Mouse (Mus musculus): ENCODE measurements at regions not wholly inside any gene's neighbourhood (a gene's known extent, or its start where the extent isn't known, plus 50 kb on each side); places are given as distances from the start of the nearest gene placed in this dataset.

DNA sequence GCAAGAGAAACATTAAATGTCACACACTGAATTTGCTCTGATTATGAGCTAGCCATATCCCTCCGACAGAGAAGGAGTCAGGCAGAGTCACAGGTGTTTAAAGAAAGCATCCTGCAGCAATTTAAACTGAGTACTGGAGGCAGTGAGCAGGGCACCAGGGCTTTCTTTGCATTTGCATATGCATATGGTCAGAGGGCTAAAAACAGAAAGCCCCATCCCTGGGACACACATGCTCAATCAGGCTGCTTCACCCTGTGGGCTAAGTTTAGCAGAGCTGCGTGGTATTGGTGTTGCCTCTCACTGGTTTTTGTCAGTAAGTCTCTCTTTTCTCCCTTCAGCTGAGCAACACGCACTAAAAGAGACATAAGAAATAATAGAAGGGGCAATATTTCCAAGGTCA, 289.9 kb upstream of the Rps6ka3 start:
- WGBS = 53% methylated on average over 3 of the region's 3 CpGs
- H3K4me3 ChIP-seq = no peak overlapping the region
- DNase-seq (ENCODE audit: low spot score) = no peak
- H3K9me3 ChIP-seq (replicated peaks) = no peaks in the 10 kb centered on the region
- H3K27ac ChIP-seq = no peak overlapping the region
- peaks cover 83% of the 10 kb centered on the region for H3K27me3 ChIP-seq (ENCODE audit: low read depth, poor library complexity, severe bottlenecking)
- H3K36me3 ChIP-seq = no peaks in the 10 kb centered on the region
- peaks cover 6% of the 10 kb centered on the region for H3K4me1 ChIP-seq

DNA sequence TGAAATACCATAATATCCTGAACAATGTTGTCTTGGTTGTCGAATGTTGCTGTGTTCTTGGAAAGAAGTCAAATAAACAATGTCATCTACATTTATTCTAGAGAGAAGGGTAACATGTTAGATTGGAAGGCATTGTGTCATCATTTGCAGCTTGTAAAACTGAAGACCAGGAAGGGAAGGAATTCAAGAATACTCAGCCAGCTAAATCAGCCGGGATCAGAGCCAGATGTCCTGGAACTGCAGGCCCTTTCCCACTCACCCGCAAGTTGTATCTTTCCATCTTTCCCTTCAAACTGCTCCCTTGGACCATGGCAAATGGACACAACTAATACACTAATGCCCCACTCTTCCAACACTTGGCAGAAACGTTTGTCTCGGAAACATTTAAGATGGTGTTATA, 288.7 kb upstream of the Rps6ka3 start:
- Histone ChIP-seq H3K36me3 (no peaks in the 10 kb centered on the region), H3K9me3 (replicated peaks) (no peaks in the 10 kb centered on the region), H3K4me3 (no peak overlapping the region), H3K27ac (no peak overlapping the region), H3K4me1 (peaks cover 6% of the 10 kb centered on the region), H3K27me3 (ENCODE audit: low read depth, poor library complexity, severe bottlenecking) (peaks cover 75% of the 10 kb centered on the region)
- DNase-seq (ENCODE audit: low spot score) = no peak
- WGBS = 54% methylated on average over 5 of the region's 5 CpGs

DNA sequence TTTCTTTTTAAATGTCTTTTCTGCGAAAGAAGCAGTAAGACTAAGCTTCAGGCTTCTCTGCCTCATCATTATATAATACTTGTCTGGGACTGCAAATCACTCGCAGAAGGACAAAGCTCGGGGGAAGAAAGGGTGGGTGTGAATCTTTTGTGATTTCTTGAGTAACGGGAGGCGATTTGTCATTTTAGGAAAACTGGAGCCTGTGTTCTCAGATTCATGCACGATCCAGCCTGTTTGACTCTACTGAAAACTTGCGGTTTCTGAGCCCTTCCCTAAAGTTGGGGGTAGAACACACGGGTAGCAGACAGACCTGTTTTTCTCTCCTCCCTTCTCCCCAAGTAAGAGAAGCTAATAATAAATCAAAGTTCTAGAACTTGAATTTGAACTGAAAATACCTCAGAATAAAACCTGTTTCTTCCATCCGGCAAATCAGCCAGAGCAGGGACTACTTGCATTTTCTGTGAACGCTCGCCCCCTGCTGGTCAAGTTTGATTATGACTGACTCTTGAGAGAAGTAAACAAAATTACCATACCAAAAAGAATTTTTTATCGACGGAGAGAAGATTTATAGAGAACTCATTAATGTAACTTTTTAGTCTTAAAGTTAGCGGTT, 288.2 kb upstream of the Rps6ka3 start:
- H3K27ac ChIP-seq = no peak overlapping the region
- H3K4me3 ChIP-seq = no peak overlapping the region
- H3K4me1 ChIP-seq = peaks cover 6% of the 10 kb centered on the region
- H3K36me3 ChIP-seq = no peaks in the 10 kb centered on the region
- H3K27me3 ChIP-seq (ENCODE audit: low read depth, poor library complexity, severe bottlenecking) = peaks cover 72% of the 10 kb centered on the region
- WGBS = 28% methylated on average over 14 of the region's 14 CpGs
- H3K9me3 ChIP-seq (replicated peaks) = no peaks in the 10 kb centered on the region
- peak; percentile 73 for DNase-seq (ENCODE audit: low spot score)

DNA sequence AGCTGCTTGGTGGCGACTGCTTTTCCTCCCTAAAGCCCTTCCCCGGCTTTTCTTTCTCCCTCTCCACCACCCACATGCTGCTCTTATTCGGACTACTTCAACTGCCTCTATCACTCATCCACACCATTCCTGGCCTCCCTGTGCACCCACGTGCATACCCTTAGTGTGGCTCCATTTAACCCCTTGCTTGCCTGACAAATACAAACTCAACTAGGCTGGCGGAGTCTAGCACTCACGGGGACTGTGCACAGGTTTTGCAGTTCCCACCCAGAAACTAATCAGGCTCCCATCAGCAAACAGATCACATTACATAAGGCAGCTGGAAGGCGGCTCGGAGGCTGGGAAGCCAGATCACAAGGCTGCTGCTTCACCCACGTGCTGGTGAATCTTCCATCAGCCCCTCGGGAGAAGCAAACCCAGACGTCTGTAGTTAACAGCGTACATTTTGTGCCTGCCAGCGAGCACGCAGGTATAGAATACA, 287.0 kb upstream of the Rps6ka3 start:
- no peaks in the 10 kb centered on the region for H3K9me3 ChIP-seq (replicated peaks)
- H3K36me3 ChIP-seq = no peaks in the 10 kb centered on the region
- no peak overlapping the region for H3K27ac ChIP-seq
- WGBS = 17% methylated on average over 14 of the region's 14 CpGs
- DNase-seq (ENCODE audit: low spot score) = peak; percentile 33
- H3K4me3 ChIP-seq = peak overlapping the region; percentile 27
- H3K27me3 ChIP-seq (ENCODE audit: low read depth, poor library complexity, severe bottlenecking) = peaks cover 65% of the 10 kb centered on the region
- peaks cover 6% of the 10 kb centered on the region for H3K4me1 ChIP-seq

DNA sequence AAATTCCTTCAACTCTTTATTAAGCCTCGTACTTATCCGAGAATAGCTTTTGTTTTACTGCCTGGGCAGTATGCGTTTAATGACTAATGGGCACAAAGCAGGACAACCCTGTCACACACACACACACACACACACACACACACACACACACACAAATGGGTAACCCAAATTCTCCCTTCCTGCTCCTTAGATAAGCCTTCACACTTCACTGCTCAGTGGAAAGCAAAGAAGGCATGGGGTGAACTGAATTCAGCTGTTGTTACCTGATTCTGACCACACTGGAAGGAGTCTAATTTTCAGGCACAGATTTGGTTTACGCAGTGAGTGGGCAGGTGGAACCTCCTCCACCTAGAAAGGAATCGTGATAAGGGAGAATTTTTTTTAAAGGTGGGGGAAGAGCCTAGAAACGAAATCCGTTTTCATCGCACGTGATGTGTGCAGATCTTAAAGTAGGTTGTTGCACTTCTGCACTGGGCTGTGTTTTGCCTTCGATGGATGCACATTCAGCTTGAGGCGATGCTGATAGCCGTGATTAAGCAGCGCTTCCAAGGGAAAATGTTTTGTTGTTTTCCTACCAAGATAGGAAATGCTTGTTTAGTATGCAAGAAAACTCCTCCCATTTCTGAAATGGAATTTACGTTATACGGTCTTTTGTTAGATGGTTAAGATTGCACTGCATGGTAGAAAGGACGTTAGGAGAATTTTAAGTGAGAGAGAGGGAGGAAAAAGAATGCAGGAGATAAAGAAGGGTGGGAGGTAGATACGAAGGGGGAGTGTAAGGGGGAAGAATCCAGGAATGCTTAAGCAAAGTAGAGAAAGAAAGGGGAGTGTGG, 286.2 kb upstream of the Rps6ka3 start:
- Histone ChIP-seq H3K27me3 (ENCODE audit: low read depth, poor library complexity, severe bottlenecking) (peaks cover 57% of the 10 kb centered on the region), H3K4me1 (peaks cover 6% of the 10 kb centered on the region), H3K27ac (no peak overlapping the region), H3K4me3 (peak overlapping the region; percentile 27; the same call in 1 of the 2 replicates), H3K9me3 (replicated peaks) (no peaks in the 10 kb centered on the region), H3K36me3 (no peaks in the 10 kb centered on the region)
- 41% methylated on average over 17 of the region's 17 CpGs for WGBS
- no peak for DNase-seq (ENCODE audit: low spot score)

DNA sequence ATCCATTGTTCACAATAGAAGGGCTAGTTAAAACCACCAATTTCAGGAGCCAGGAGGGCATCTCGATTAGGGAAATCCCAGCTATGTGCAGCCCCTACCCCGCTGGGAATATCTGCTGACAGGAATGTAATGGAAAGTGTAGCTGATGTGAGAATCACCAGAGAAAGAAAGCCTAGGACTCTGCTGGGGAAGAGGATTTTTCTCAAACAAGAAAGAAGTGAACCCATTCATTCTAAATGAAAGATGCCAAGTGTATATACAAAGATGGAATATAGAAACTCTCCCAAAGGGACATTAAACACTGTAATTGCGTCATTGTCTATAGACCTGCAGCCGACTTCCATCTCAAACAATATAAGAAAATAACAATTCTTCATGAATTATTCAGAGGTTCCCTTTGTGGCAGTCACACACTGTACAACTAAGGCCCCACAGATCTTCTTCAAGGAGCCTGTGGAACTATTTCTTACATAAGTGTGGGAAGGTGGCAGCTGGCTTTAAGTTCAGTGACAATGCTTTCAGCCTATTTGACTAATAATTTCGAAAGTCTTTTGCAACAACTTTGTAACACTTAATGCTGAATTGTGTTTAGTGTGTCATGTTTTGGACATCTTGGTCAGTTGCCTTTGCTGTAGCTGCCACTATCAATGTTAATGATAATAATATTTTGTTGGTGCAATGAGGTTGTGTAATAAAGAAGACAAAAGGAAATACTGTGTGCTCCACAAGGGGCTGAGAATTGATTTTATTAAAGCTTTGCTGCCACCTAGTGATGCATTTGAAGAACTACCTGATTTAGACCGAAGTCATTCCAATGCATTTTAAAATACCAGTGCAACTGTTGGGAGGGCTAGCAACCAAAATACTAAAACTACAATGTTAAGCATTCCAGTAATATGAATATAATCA, 285.4 kb upstream of the Rps6ka3 start:
- Histone ChIP-seq H3K36me3 (no peaks in the 10 kb centered on the region), H3K27ac (no peak overlapping the region), H3K27me3 (ENCODE audit: low read depth, poor library complexity, severe bottlenecking) (peaks cover 49% of the 10 kb centered on the region), H3K4me1 (peaks cover 6% of the 10 kb centered on the region), H3K4me3 (no peak overlapping the region), H3K9me3 (replicated peaks) (no peaks in the 10 kb centered on the region)
- 45% methylated on average over 6 of the region's 6 CpGs for WGBS
- no peak for DNase-seq (ENCODE audit: low spot score)

DNA sequence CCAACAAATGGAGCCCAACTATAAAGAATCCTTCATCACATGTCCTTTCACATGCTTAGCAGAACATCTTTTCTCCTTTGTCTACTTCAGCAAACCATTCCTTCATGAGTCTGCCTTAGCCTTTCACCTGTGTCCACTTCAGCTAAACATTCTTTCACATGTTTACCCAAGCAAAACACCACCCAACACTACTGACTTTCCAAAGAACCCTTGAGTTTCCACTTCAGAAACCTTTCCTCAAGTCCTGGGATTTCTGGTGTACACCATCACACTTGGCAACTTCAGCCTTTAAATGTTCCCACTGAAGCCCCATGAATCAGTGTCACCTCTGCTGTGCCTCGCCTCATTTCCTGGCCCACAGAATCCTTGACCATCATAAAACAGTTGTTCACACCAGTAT, 278.2 kb upstream of the Rps6ka3 start:
- Histone ChIP-seq H3K4me1 (no peaks in the 10 kb centered on the region), H3K27ac (no peak overlapping the region), H3K9me3 (replicated peaks) (no peaks in the 10 kb centered on the region), H3K27me3 (ENCODE audit: low read depth, poor library complexity, severe bottlenecking) (peaks cover 13% of the 10 kb centered on the region; the same call in 1 of the 2 replicates), H3K36me3 (no peaks in the 10 kb centered on the region), H3K4me3 (no peak overlapping the region)
- DNase-seq (ENCODE audit: low spot score) = no peak
- 72% methylated on average over 1 of the region's 1 CpGs for WGBS

DNA sequence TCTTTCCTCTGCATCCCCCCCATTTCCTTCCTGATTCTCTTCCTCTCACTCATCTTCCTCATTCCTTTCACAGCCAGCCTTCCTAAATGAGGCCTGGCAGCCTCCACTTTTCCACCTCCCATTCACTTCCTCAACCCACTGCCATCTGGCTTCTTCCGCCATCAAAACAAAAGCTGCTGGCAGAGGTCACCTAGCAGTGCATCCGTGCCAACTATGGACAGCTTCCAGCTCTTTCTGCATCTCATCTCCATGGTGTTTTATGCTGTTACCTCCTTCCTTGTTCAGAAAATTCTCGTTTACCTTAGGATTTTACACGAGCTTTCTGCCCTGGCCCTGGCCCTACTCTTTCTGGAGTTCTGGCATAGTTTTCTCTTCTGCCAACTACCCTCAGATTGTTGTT, 262.9 kb upstream of the Rps6ka3 start:
- no peaks in the 10 kb centered on the region for H3K9me3 ChIP-seq (replicated peaks)
- WGBS = 83% methylated on average over 4 of the region's 4 CpGs
- no peak overlapping the region for H3K27ac ChIP-seq

DNA sequence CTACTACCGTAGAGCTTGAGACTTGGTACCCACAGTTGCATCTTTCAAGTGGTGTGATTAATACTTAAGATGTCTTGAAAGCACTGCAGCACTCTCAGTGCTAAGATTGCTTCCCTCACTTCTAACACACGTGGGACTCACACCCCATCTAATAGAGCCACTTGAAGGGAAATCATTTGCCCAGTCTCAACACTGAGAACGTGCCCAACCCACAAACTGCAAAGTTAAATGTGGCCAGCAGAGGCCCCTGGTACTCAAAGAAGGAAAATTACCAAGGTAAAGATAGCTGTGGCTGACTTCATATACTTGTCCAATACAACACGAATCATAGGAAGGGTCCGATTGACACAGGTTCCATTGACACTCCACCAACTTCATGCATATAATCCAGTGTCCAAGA, 238.4 kb upstream of the Rps6ka3 start:
- H3K9me3 ChIP-seq (replicated peaks) = no peaks in the 10 kb centered on the region
- H3K27ac ChIP-seq = no peak overlapping the region
- peaks cover 36% of the 10 kb centered on the region for H3K27me3 ChIP-seq (ENCODE audit: low read depth, poor library complexity, severe bottlenecking)
- no peaks in the 10 kb centered on the region for H3K36me3 ChIP-seq
- no peak for DNase-seq (ENCODE audit: low spot score)
- 66% methylated on average over 5 of the region's 5 CpGs for WGBS
- H3K4me3 ChIP-seq = no peak overlapping the region
- H3K4me1 ChIP-seq = no peaks in the 10 kb centered on the region

More for the DNA sequence above, 262.9 kb upstream of the Rps6ka3 start:
- H3K4me1 ChIP-seq = no peaks in the 10 kb centered on the region
- H3K27me3 ChIP-seq (ENCODE audit: low read depth, poor library complexity, severe bottlenecking) = peaks cover 31% of the 10 kb centered on the region; the same call in 1 of the 2 replicates
- DNase-seq (ENCODE audit: low spot score) = no peak
- H3K36me3 ChIP-seq = no peaks in the 10 kb centered on the region
- H3K4me3 ChIP-seq = no peak overlapping the region

DNA sequence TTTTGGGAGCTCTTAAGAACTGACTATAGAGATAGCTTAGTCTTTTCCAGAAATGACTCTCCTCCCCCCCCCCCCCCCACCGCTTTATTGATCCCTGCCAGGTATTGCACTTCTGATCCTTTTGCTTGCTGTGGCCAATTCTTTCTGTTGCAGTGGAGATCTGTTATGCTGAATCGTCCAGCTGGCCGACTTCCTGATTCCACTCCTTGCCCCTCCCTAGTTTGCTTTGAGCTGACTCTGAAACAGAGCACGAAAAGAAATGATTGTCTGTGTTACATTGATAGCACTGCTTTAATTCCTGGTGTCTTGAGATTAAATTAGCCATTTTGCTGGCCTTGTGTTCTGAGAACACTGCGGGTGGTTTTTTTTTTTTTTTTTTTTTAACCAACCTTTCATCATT, 233.5 kb upstream of the Rps6ka3 start:
- peaks cover 30% of the 10 kb centered on the region for H3K27me3 ChIP-seq (ENCODE audit: low read depth, poor library complexity, severe bottlenecking)
- 64% methylated on average over 5 of the region's 5 CpGs for WGBS
- no peak overlapping the region for H3K4me3 ChIP-seq
- DNase-seq (ENCODE audit: low spot score) = no peak
- H3K36me3 ChIP-seq = no peaks in the 10 kb centered on the region
- no peaks in the 10 kb centered on the region for H3K4me1 ChIP-seq
- no peaks in the 10 kb centered on the region for H3K9me3 ChIP-seq (replicated peaks)
- H3K27ac ChIP-seq = no peak overlapping the region

DNA sequence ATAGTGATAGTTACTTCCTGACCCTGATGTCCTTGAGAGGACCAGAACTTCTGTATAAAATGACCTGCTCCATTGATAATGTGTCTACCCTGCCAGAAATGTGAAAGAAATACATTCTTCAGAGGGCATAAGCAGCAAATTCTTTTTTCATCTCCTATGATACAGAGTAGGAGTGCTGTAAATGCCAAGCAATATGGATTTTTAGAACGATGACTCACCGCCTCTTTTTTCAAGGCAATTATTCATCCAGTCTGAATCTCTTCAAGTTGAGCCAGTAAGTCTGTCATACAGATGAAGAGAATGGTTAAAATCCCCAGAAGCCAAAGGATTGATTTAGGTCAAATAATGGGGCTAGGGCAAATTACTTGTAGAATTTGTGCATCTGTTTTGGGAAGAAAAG, 225.4 kb upstream of the Rps6ka3 start:
- Histone ChIP-seq H3K36me3 (no peaks in the 10 kb centered on the region), H3K4me3 (no peak overlapping the region), H3K27me3 (ENCODE audit: low read depth, poor library complexity, severe bottlenecking) (peaks cover 53% of the 10 kb centered on the region), H3K27ac (no peak overlapping the region), H3K4me1 (peaks cover 4% of the 10 kb centered on the region; the same call in 1 of the 2 replicates), H3K9me3 (replicated peaks) (no peaks in the 10 kb centered on the region)
- DNase-seq (ENCODE audit: low spot score) = no peak
- WGBS = 91% methylated on average over 2 of the region's 2 CpGs

DNA sequence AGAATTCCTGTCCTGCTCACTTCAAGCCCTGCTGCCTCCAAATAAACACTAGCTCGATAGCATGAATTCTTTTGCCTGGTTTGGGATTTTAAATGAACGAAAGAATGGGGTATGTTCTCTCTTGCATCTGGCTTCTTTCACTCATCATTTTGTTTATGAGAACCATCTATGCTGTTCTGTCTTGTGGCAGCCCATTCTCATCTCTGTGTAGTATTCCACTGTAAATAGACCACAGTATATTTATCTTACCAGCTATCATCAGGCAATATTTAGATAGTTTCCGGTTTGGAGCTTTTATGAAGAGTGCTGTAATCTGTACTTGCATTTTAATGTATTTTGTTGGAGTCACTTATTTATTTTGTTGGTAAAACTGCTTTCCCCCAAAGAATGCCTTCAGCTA, 222.4 kb upstream of the Rps6ka3 start:
- DNase-seq (ENCODE audit: low spot score) = no peak
- peaks cover 4% of the 10 kb centered on the region; the same call in 1 of the 2 replicates for H3K4me1 ChIP-seq
- H3K36me3 ChIP-seq = no peaks in the 10 kb centered on the region
- no peak overlapping the region for H3K4me3 ChIP-seq
- no peak overlapping the region for H3K27ac ChIP-seq
- H3K9me3 ChIP-seq (replicated peaks) = no peaks in the 10 kb centered on the region
- H3K27me3 ChIP-seq (ENCODE audit: low read depth, poor library complexity, severe bottlenecking) = peaks cover 58% of the 10 kb centered on the region
- WGBS = 56% methylated on average over 3 of the region's 3 CpGs

All from limb, embryonic 10.5 days (tissue).